Mouse (Mus musculus) erythroblast, embryonic 14.5 days (primary cell): Measurements from ENCODE around the gene Dmrt1.

Experiments used
- GATA1 ChIP-seq: IDR thresholded peaks from 2 replicates; pipeline ENCODE4 v1.6.1; 2012; ENCODE audit warnings: low read length, inconsistent platforms, mixed read lengths
- TAL1 ChIP-seq: IDR thresholded peaks from 3 replicates; pipeline ENCODE4 v1.6.1; 2012; ENCODE audit warnings: low read length, inconsistent platforms, mixed read lengths

- no peak for TF ChIP-seq TAL1
- TF ChIP-seq GATA1 = no peak
Observed at GRCm38 (mm10) chr19:25641786-25642185, 136.4 kb downstream of the Dmrt1 start.
